Mouse (Mus musculus): Measurements from ENCODE around the gene Dynlt1c.
"Not testable (repeated sequence)": the region's sequence is repeated elsewhere in the genome, so short reads cannot be mapped to it uniquely, and the experiment has no call there.

DNA sequence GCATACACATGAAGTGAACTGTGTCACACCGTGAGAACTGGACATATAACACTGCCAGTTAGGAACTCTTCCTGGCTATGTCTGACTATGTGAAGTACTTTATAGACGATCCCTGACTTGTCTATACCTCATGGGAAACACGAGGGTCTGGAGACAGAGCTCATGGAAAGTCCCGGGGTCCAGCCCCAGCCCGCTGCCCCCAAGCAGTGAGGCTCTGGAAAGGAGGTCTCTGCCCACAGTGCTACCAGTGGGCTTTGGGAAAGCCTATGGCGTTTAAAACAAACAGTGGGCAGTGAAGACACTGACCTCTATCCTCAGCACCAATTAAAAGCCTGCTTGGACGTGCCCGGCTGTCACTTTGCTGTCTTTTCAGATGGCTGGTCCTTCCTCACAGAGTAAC, 33.6 kb upstream of the Dynlt1c start:
- not testable (repeated sequence) for TF ChIP-seq GATA1, TAL1 (IDR thresholded peaks at IDR 0.05; ENCODE audit: low read length)
